Mouse (Mus musculus) stomach, adult 2 months (tissue): Measurements from ENCODE around the gene Garnl3. TPM values are rescaled to one million over a fixed set of nuclear protein-coding genes. Genes with fewer than 3 reads are reported as not detected.

Source experiments
- polyA plus RNA-seq: library from polyadenylated mRNA; depleted of rRNA; stranded (reverse); fragments of >200 nt; gene quantifications from 2 replicates; pipeline ENCODE4 v1.2.3, GENCODE M21; 2012; rRNA removed

Garnl3 gene
- polyA plus RNA-seq, result 2.4 and 3.5 TPM in 2 replicates

GRCm38 (mm10) chr2:33131500-33132092 lies at the start of gene Garnl3:
Gene Garnl3 (minus strand): TSS chr2:33131654.

DNA sequence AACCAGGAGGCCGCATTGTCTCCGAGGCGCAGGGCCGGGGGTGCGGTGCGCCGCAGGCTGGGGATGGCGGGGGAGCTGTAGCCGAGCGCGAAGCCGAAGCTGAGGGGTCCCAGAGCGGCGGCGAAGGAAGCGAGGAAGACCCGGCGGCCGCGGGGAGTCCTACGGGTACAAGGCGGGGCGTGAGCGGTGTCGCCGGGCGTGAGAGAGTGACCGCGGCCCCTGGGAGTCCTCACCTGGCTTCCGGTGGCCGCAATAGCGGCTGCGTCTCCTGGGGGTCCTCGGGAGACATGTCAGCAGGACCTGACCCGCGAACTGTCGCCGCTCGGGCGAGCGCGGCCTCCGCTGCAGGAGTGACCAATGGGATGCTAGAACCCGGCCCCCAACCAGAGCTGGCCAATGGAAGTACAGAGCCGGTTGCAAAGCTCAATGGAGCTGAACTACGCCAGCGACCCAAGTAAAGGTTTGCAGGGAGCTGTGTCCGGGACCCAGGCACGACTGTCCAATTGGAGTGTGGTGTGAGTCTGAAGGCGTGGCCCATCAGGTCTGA lies 149.7 kb downstream of the Garnl3 start, which contains the start of gene Slc2a8:
Slc2a8 (minus strand) TSS at position 359 of the 547 bp plus-strand sequence.

DNA sequence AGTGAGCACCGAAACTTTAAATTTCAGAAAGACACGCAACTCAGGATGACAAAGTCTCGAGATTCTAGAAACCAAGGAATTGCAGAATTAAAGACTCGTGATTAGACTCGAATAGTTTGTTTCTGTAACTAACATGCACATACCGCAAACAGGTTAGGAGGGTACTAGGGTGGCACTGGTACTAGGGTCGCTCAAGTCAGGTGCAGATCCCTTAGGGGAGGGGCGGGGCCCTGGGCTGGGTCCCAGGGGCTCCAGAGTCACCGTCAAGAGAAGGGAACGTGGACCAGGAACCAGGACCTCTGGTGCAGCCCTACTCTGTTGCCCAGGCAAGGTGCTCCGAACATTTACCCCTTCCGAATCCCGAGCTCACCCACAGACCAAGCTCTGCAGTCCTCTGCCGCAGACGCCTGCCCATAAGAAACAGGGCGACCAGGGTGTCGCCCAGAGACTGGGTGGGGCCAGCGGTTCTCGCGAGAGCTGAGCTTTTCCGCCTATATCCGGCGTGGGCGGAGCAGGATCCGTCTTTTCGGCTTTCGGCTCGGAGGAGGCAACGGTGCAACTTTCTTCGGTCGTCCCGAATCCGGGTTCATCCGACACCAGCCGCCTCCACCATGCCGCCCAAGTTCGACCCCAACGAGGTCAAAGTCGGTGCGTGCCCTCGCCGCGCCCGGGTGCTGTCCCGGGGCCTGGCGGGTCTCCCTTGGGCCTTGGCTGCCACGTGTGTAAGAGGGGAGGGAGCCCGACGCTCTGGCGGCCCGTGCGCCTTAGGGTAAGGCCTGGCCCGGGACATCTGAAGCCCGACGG lies 170.1 kb downstream of the Garnl3 start, which contains the start of the genes Rpl12 and Lrsam1:
Rpl12 (plus strand) TSS at position 368 of the 804 bp plus-strand sequence.
Lrsam1 (minus strand) TSS at position 423 of the 804 bp plus-strand sequence.

Other genes starting within 250 kb of the Garnl3 start
- gene Rpl12, start 170.1 kb downstream of the Garnl3 start, polyA plus RNA-seq, result 111 and 134 TPM in 2 replicates
- gene Lrsam1, start 170.0 kb downstream of the Garnl3 start, polyA plus RNA-seq, result 7.1 and 8.3 TPM in 2 replicates
- 90.7 and 198 TPM in 2 replicates for gene Slc2a8, start 149.6 kb downstream of the Garnl3 start, polyA plus RNA-seq
- 15.9 and 21.6 TPM in 2 replicates for gene Angptl2, start 84.4 kb upstream of the Garnl3 start, polyA plus RNA-seq
- 1.3 and 2.2 TPM in 2 replicates for gene Ralgps1, start 239.8 kb upstream of the Garnl3 start, polyA plus RNA-seq